Mouse (Mus musculus) liver, embryonic 14.5 days (tissue): ENCODE results near the gene Tbcb.

Experiments used
- CTCF ChIP-seq: IDR thresholded peaks from 2 replicates; pipeline ENCODE4 v1.5.1; 2016; ENCODE audit warnings: antibody characterized with exemption, low read depth, control low read depth
- EP300 ChIP-seq: IDR thresholded peaks from 2 replicates; pipeline ENCODE4 v1.6.1; 2016; ENCODE audit warnings: antibody characterized with exemption, low read depth

GRCm38 (mm10) chr7:30215875-30216274 lies 16.2 kb downstream of the Tbcb start:
- no peak for TF ChIP-seq CTCF
- TF ChIP-seq EP300 = no peak
